Mouse (Mus musculus): ENCODE measurements around the gene Tmem87b. TPM values are rescaled to one million over a fixed set of nuclear protein-coding genes. Genes with fewer than 3 reads are reported as not detected.

Gene Tmem87b
- polyA plus RNA-seq, 2 experiments = 26.9 to 28.4 TPM

GRCm38 (mm10) chr2:128850036-128850435 lies 32.1 kb downstream of the Tmem87b start:
- Histone ChIP-seq H3K4me2 (replicated peaks; ENCODE audit: low read depth, low read length, severe bottlenecking) (no peak overlapping the region), H3K9ac (ENCODE audit: low read depth, low read length, severe bottlenecking) (no peak overlapping the region), H3K27ac (replicated peaks; ENCODE audit: low read depth, low read length) (no peak overlapping the region), H3K4me1 (ENCODE audit: control insufficient read depth, insufficient read depth, low read length) (no peaks in the 10 kb centered on the region), H3K27me3 (ENCODE audit: control insufficient read depth, insufficient read depth, low read length) (no peaks in the 10 kb centered on the region), H3K9me3 (ENCODE audit: control insufficient read depth, low read length) (no peaks in the 10 kb centered on the region), H3K36me3 (ENCODE audit: control insufficient read depth, insufficient read depth, low read length) (peaks cover 59% of the 10 kb centered on the region), H3K4me3 (replicated peaks; ENCODE audit: low read length) (no peak overlapping the region)
- DNase-seq (ENCODE audit: low spot score) = no peak
- ATAC-seq (ENCODE audit: low FRiP score, low read depth) = no peak
- no peak for TF ChIP-seq POLR2A (IDR thresholded peaks at IDR 0.05; ENCODE audit: borderline replicate concordance, extremely low read depth, insufficient read depth, insufficient read length)
- 96% methylated on average over 2 of the region's 2 CpGs for WGBS

- Histone ChIP-seq H3K4me1 (ENCODE audit: control insufficient read depth, insufficient read depth, low read length) (no peaks in the 10 kb centered on the region), H3K27ac (replicated peaks; ENCODE audit: low read depth, low read length) (no peak overlapping the region), H3K4me2 (replicated peaks; ENCODE audit: low read depth, low read length, severe bottlenecking) (no peak overlapping the region), H3K36me3 (ENCODE audit: control insufficient read depth, insufficient read depth, low read length) (peaks cover 13% of the 10 kb centered on the region), H3K9ac (ENCODE audit: low read depth, low read length, severe bottlenecking) (no peak overlapping the region), H3K9me3 (ENCODE audit: control insufficient read depth, low read length) (no peaks in the 10 kb centered on the region), H3K27me3 (ENCODE audit: control insufficient read depth, insufficient read depth, low read length) (no peaks in the 10 kb centered on the region), H3K4me3 (replicated peaks; ENCODE audit: low read length) (no peak overlapping the region)
- ATAC-seq (ENCODE audit: low FRiP score, low read depth) = no peak
- WGBS = 85% methylated on average over 1 of the region's 1 CpGs
- no peak for TF ChIP-seq POLR2A (IDR thresholded peaks at IDR 0.05; ENCODE audit: borderline replicate concordance, extremely low read depth, insufficient read depth, insufficient read length)
- no peak for DNase-seq (ENCODE audit: low spot score)
Measured at GRCm38 (mm10) chr2:128856673-128857072, 38.8 kb downstream of the Tmem87b start.

GRCm38 (mm10) chr2:128858962-128859361 lies 41.0 kb downstream of the Tmem87b start:
- ATAC-seq (ENCODE audit: low FRiP score, low read depth) (no peak), DNase-seq (ENCODE audit: low spot score) (no peak)
- Histone ChIP-seq H3K27me3 (ENCODE audit: control insufficient read depth, insufficient read depth, low read length) (0 out of 2 replicates have a peak, but pooled peaks cover 2% of the 10 kb centered on the region), H3K9me3 (ENCODE audit: control insufficient read depth, low read length) (no peaks in the 10 kb centered on the region), H3K9ac (ENCODE audit: low read depth, low read length, severe bottlenecking) (no peak overlapping the region), H3K27ac (replicated peaks; ENCODE audit: low read depth, low read length) (no peak overlapping the region), H3K4me1 (ENCODE audit: control insufficient read depth, insufficient read depth, low read length) (no peaks in the 10 kb centered on the region), H3K36me3 (ENCODE audit: control insufficient read depth, insufficient read depth, low read length) (0 out of 2 replicates have a peak, but pooled peaks cover 3% of the 10 kb centered on the region), H3K4me3 (replicated peaks; ENCODE audit: low read length) (no peak overlapping the region), H3K4me2 (replicated peaks; ENCODE audit: low read depth, low read length, severe bottlenecking) (no peak overlapping the region)
- TF ChIP-seq POLR2A (IDR thresholded peaks at IDR 0.05; ENCODE audit: borderline replicate concordance, extremely low read depth, insufficient read depth, insufficient read length) = no peak
- WGBS = 93% methylated on average over 6 of the region's 6 CpGs

- 86% methylated on average over 3 of the region's 3 CpGs for WGBS
- Histone ChIP-seq H3K4me1 (ENCODE audit: control insufficient read depth, insufficient read depth, low read length) (no peaks in the 10 kb centered on the region), H3K27me3 (ENCODE audit: control insufficient read depth, insufficient read depth, low read length) (0 out of 2 replicates have a peak, but pooled peaks cover 7% of the 10 kb centered on the region), H3K4me3 (replicated peaks; ENCODE audit: low read length) (no peak overlapping the region), H3K9me3 (ENCODE audit: control insufficient read depth, low read length) (no peaks in the 10 kb centered on the region), H3K27ac (replicated peaks; ENCODE audit: low read depth, low read length) (no peak overlapping the region), H3K9ac (ENCODE audit: low read depth, low read length, severe bottlenecking) (no peak overlapping the region), H3K4me2 (replicated peaks; ENCODE audit: low read depth, low read length, severe bottlenecking) (no peak overlapping the region), H3K36me3 (ENCODE audit: control insufficient read depth, insufficient read depth, low read length) (no peaks in the 10 kb centered on the region)
- TF ChIP-seq POLR2A (IDR thresholded peaks at IDR 0.05; ENCODE audit: borderline replicate concordance, extremely low read depth, insufficient read depth, insufficient read length) = no peak
- ATAC-seq (ENCODE audit: low FRiP score, low read depth) = no peak
- DNase-seq (ENCODE audit: low spot score) = no peak
Measured at GRCm38 (mm10) chr2:128859861-128860260, 41.9 kb downstream of the Tmem87b start.

GRCm38 (mm10) chr2:128862636-128863035 lies 44.7 kb downstream of the Tmem87b start, which contains the start of gene Fbln7:
Gene Fbln7, plus strand, starts transcription at chr2:128862981.
- Histone ChIP-seq H3K9ac (ENCODE audit: low read depth, low read length, severe bottlenecking) (peak within 1 kb of the TSS; percentile 48), H3K9me3 (ENCODE audit: control insufficient read depth, low read length) (no peaks in the 10 kb centered on the region), H3K4me2 (replicated peaks; ENCODE audit: low read depth, low read length, severe bottlenecking) (peak within 1 kb of the TSS; percentile 89), H3K4me3 (replicated peaks; ENCODE audit: low read length) (peak within 1 kb of the TSS; percentile 49), H3K27me3 (ENCODE audit: control insufficient read depth, insufficient read depth, low read length) (0 out of 2 replicates have a peak, but pooled peaks cover 7% of the 10 kb centered on the region), H3K27ac (replicated peaks; ENCODE audit: low read depth, low read length) (no peak within 1 kb of the TSS), H3K36me3 (ENCODE audit: control insufficient read depth, insufficient read depth, low read length) (no peaks in the 10 kb centered on the region), H3K4me1 (ENCODE audit: control insufficient read depth, insufficient read depth, low read length) (no peaks in the 10 kb centered on the region)
- 81% methylated on average over 9 of the region's 9 CpGs for WGBS
- DNase-seq (ENCODE audit: low spot score) (no peak), ATAC-seq (ENCODE audit: low FRiP score, low read depth) (no peak)
- TF ChIP-seq POLR2A (IDR thresholded peaks at IDR 0.05; ENCODE audit: borderline replicate concordance, extremely low read depth, insufficient read depth, insufficient read length) = no peak
